Mouse (Mus musculus) erythroid progenitor cell, adult 5-6 weeks (primary cell): ENCODE data around the gene Hacd2. TPM values are rescaled to one million over a fixed set of nuclear protein-coding genes. Genes with fewer than 3 reads are reported as not detected.

Experiments used
- ATAC-seq: replicated peaks from 2 replicates; pipeline ENCODE4 v1.8.0; 2016; ENCODE audit warnings: moderate number of reproducible peaks, mild to moderate bottlenecking, moderate TSS enrichment, inconsistent platforms; ENCODE audit not compliant: poor library complexity, low FRiP score, severe bottlenecking
- total RNA-seq, 2 experiments: library from RNA; stranded (forward) in 1 of 2; stranded (reverse) in 1 of 2; fragments of 150-400 nt in 1 of 2; fragments of 186-747, 209-891 nt in 1 of 2; gene quantifications; 2 replicates each; pipeline versions ENCODE4 v1.2.3 to v1.2.4; 2015 to 2017; ENCODE audit warnings: low replicate concordance in 2 of 2

Hacd2 gene
- total RNA-seq, 2 experiments from 2014 or later: 3.0 to 46.5 TPM

DNA sequence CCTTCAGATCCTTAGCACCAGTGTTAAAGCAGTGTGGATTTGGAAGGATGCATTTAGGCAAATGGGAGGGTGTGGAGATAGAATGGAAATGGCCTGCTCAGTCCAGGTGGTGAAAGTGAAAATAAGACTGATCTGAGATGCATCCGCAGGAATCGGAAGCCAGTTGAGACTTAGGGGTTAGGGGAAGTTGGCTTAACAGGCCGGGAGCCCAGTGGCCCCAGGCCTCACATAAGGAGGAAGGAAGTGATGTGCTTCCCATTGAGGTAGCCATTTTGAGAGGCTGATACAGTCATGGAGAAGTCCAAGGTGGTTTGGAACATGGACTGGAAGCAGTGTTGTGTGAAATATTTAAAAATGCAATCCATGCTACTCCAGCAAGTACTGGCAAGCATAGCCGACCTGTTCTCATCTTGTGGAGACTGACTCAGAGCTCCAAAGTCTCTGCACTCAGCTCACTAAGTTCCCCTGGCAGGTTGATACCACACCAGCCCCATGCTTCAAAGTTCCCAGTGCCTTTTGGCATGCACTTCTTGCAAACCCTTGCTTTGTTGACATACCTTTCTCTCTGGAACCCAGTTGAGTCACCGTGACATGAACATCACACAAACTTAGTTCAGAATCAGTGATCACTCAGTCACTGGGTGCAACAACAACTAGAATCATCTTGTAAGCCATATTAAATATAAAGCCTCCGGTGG is 25.2 kb downstream of the Hacd2 start:
- ATAC-seq: 0 out of 2 replicates have a peak, but pooled peaks have one; percentile 46

DNA sequence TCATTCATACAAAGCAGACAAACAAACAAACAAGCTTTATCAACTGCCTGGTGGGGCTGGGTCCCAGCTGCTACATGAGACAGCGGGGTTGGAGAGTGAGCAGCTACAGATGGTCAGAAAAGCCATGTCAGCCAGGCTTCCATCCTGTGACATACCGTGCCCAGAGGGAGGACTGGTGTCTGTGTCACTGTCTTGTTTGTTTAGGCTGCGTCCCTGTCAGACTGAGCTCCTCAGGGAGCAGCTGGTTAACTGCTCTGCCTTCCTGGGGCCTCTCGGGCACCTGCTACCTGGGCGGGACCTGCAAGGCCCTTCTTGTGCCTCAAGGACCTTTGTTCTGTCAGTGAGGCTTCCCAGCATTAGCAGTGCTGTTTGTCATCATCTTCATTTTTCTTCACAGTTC is 28.8 kb downstream of the Hacd2 start:
- no peak for ATAC-seq

GRCm38 (mm10) chr16:35052191-35052590 is 30.0 kb downstream of the Hacd2 start:
- no peak for ATAC-seq

DNA sequence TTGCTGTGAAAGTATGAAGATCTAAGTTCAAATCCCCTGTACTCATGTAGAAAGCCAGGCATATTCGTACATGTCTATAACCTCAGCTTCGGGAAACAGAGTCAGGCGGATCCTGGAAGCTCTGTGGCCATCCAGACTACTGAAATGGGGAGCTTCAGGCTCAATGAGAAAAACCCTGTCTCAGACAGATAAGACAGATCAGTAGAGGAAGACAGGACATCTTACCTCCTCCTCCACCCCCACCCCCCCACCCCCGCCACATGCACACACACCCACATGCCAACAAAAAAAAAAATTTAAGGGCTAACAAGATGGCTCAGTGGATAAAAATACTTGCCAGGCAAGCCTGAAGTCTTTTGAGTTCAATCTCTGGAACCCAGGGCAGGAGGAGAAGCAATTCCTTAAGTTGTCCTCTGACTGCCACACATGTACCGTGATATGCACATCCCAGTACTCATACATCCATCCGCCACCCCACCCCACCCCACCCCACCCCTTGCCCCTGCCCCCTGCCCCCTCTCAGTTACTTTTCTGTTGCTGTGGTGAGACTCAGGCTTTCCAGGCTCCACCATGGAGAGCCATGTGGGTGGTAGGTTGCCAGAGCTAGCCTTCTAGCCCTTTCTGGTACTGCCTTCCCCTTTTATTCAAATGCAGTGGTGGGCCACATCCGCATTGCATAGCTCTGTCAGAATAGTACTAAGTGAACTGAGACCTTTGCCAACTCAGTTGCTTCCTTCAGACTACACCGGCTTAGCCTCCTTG is 32.4 kb downstream of the Hacd2 start:
- ATAC-seq: peak; percentile 17; the same call in 1 of the 2 replicates

GRCm38 (mm10) chr16:35055194-35055506 is 32.9 kb downstream of the Hacd2 start:
- no peak for ATAC-seq

DNA sequence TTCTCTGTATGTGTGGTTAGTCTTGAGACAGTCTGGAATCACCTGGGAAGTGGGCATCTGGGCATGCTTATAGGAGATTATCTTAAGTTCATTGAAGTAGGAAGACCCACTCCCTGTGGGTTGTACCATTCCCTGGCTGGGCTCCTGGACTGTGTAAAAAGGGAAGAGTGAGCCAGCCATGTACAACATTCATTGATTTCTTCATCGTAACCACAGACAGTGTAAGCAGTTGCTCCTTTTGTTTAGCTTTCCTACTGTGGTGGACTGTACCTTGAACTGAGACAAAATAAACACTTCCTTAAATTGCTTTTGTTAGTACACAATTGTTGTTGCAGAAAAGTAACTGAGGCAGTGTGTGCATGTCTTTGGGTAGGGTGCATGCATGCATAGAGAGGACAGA is 33.6 kb downstream of the Hacd2 start:
- no peak for ATAC-seq

DNA sequence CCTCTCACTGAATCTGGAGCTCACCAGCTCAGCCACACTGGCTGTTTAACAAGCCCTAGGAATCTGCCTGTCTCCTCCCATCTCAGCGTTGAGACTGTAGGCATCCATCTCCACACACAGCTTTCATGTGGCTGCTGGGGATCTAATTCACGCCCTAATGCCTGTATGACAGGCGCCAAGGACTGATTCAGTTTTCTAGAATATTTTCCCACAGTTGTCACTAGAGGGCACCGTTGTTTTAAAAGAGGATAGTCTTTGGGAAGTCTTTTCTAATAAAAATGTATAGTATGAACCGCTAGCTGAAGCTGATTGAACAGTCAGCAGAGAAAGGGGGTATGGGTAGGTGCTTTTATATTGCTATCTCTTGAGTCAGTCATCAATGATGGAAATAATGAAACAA is 34.1 kb downstream of the Hacd2 start:
- peak; percentile 45 for ATAC-seq

- ATAC-seq: no peak
Observed at GRCm38 (mm10) chr16:35056786-35057185, 34.6 kb downstream of the Hacd2 start.

GRCm38 (mm10) chr16:35061017-35061416 is 38.8 kb downstream of the Hacd2 start:
- ATAC-seq: no peak

DNA sequence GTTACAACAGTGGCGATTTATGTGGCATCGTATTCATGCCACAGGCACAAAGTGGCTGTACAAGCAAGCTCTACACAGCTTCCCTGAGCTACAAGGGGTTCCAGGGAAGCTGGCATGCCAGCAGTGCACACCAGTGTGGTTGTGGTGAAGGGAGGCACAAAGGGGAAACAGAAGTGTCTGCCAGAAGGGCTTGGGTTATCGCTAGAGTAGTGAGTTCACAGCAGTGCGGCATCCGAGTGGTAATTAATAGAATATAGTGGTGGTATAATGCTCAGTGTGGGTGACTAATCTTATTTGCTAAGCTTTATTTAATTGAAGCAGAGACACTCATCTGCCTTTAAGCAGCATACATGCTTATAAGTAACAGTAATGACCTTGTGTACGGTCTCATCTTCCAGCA is 43.5 kb downstream of the Hacd2 start:
- no peak for ATAC-seq

GRCm38 (mm10) chr16:35067095-35067494 is 44.9 kb downstream of the Hacd2 start:
- ATAC-seq: no peak

DNA sequence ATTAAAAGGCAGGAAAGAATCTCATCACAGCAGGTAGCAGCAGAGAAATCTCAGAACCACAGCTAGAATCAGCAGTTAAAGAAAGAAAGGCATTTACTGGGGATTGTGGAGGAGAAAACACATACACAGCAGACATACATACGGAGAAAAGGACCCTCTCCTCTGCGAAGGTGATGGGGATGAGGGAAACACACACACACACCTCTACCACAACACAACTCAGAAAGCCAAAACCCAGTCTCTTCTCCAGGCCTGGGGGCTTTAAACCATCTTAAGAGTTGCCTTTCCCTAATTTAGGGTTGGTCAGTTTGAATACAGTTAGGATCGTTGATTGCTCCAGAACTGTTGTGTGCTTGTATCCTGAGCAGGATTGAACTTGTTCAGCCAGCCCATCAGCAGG is 45.4 kb downstream of the Hacd2 start:
- ATAC-seq: no peak

DNA sequence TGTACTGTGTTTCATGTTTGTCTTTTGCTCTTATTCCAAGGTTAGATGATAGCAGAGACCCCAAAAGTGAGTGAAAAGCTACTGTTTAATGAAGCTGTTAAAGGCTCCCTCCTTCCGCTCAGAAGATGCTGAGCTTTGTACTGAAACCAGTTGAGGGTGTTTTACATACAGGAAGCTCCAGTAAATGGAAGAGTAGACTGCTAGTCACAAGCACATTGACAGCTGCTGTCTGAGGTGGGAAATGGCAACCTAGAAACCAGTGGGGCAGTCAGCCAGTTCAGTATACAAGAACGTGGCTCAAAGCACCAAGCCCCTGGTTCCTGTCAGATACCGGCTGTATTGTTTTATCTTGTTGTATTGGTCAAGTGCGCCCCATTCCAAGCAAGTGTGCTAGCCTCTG is 46.7 kb downstream of the Hacd2 start:
- no peak for ATAC-seq

DNA sequence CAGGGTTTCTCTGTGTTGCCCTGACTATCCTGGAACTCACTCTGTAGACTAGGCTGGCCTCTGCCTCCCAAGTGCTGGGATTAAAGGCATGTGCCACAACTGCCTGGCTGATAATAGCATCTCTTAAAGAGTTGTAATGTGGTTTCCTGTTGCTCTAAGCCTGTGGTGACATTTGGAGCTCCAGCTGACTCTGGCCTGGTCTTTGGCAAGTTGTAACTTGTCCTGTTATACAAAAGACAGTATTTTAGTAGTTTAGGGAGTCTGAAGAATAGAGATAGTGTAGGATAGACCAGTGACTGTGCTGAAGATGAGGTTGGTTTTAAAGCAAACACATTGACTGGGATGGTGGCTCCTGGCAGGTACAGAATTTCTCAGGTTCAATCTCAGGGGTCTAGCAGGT is 52.2 kb downstream of the Hacd2 start:
- ATAC-seq: no peak

DNA sequence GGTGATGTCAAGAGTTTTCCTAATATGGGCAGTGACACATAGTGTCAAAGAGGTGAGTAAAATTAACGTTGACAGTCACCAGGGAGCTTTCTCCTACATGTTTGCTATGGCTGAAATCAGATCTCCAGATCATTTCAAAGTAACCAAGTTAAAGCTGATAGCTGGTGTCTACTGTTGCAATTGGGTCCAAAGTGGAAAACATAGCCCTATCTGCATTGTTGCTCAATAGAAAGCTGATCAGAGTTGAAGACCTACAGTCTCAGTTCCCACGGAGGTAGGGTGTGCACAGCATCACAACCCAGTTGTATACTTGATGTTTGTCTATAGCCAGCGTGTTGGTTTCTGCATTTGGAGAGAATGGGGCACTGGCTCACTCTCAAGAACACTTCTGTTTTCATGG is 53.4 kb downstream of the Hacd2 start:
- ATAC-seq: no peak

- ATAC-seq: no peak
Observed at GRCm38 (mm10) chr16:35093500-35093899, 71.3 kb downstream of the Hacd2 start.

- no peak for ATAC-seq
Observed at GRCm38 (mm10) chr16:35097870-35098530, 75.8 kb downstream of the Hacd2 start.

- no peak for ATAC-seq
Observed at GRCm38 (mm10) chr16:35101751-35102420, 79.7 kb downstream of the Hacd2 start.

DNA sequence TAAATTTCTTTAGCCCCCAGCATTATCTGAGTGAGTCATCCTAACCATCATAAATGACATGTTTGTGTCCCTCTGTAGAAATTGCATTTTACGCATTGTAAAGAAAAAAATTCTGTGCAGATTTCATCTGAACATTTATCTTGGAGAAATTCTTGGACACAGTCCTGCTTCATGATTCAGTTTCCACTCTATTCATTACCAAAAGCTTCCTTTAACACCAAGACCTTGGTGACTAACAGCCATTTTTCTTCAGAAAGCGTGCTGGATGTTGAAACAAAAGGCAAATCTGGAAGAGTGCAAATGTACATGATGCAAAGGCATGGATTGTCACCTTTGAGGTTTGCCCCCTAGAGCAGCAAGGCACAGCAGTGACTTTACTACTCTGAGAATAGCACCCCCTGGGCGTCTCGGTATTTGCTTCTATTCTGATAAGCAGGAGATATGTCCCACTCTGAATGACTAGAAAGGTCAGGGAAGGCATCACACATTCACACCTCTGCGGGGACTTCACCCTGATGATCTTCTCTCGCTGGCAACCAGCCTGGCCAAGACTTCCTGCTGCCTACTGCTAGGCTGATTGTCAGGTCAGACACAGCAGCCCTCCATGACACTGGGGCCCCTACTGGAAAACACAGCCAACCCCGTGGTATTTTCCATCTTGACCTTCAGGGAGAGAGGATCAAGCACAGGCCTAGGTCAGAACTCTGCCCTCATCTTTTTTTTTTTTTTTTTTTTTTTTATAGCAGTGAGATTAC is 80.8 kb downstream of the Hacd2 start:
- no peak for ATAC-seq

- no peak for ATAC-seq
Observed at GRCm38 (mm10) chr16:35107985-35108384, 85.8 kb downstream of the Hacd2 start.
